Mouse (Mus musculus) embryonic facial prominence, embryonic 15.5 days (tissue): ENCODE data around the gene Dus3l. TPM values are rescaled to one million over a fixed set of nuclear protein-coding genes. Genes with fewer than 3 reads are reported as not detected.

Experiments
- ATAC-seq: fragments of 200-750 bp; cut with Nextera tagmentation; 2 replicates; pipeline ENCODE4 v1.8.0; 2017; ENCODE audit warnings: low read depth, moderate TSS enrichment; ENCODE audit not compliant: insufficient number of reproducible peaks, low FRiP score, low TSS enrichment
- H3K27ac ChIP-seq: fragments of 300-500 bp; sonication (generic); replicated peaks from 2 replicates; pipeline ENCODE4 v1.5.1; 2015; ENCODE audit warnings: mild to moderate bottlenecking, inconsistent platforms
- H3K27me3 ChIP-seq: fragments of 300-500 bp; sonication (generic); 2 replicates; pipeline ENCODE4 v1.6.1; 2015; ENCODE audit warnings: inconsistent platforms
- H3K36me3 ChIP-seq: fragments of 300-500 bp; sonication (generic); 2 replicates; pipeline ENCODE4 v1.6.1; 2015; ENCODE audit warnings: mild to moderate bottlenecking, inconsistent platforms
- H3K4me1 ChIP-seq: fragments of 300-500 bp; sonication (generic); 2 replicates; pipeline ENCODE4 v1.6.1; 2015; ENCODE audit warnings: inconsistent platforms
- H3K4me2 ChIP-seq: fragments of 300-500 bp; sonication (generic); replicated peaks from 2 replicates; pipeline ENCODE4 v1.6.1; 2015; ENCODE audit warnings: mild to moderate bottlenecking, inconsistent platforms
- H3K4me3 ChIP-seq: fragments of 300-500 bp; sonication (generic); replicated peaks from 2 replicates; pipeline ENCODE4 v1.5.1; 2015; ENCODE audit warnings: mild to moderate bottlenecking, inconsistent platforms
- H3K9ac ChIP-seq: fragments of 300-500 bp; sonication (generic); 2 replicates; pipeline ENCODE4 v1.6.1; 2015; ENCODE audit warnings: inconsistent platforms
- H3K9me3 ChIP-seq: fragments of 300-500 bp; sonication (generic); replicated peaks from 2 replicates; pipeline ENCODE4 v1.6.1; 2016; ENCODE audit warnings: inconsistent platforms
- WGBS: fragments of 180-500 bp; shearing (Covaris S2); methylation state at CpG from one replicate; pipeline ENCODE4 v1.1.7; 2015; 5-methylcytosine and 5-hydroxymethylcytosine counted together
- polyA plus RNA-seq: library from polyadenylated mRNA; unstranded; fragments of >200 nt; fragmentation: Nextera tagmentation; extraction: Ambion mirVana; gene quantifications from 2 replicates; pipeline ENCODE4 v1.2.1, GENCODE M21; 2015

Gene Dus3l
- polyA plus RNA-seq: 44.4 and 47.8 TPM in 2 replicates

DNA sequence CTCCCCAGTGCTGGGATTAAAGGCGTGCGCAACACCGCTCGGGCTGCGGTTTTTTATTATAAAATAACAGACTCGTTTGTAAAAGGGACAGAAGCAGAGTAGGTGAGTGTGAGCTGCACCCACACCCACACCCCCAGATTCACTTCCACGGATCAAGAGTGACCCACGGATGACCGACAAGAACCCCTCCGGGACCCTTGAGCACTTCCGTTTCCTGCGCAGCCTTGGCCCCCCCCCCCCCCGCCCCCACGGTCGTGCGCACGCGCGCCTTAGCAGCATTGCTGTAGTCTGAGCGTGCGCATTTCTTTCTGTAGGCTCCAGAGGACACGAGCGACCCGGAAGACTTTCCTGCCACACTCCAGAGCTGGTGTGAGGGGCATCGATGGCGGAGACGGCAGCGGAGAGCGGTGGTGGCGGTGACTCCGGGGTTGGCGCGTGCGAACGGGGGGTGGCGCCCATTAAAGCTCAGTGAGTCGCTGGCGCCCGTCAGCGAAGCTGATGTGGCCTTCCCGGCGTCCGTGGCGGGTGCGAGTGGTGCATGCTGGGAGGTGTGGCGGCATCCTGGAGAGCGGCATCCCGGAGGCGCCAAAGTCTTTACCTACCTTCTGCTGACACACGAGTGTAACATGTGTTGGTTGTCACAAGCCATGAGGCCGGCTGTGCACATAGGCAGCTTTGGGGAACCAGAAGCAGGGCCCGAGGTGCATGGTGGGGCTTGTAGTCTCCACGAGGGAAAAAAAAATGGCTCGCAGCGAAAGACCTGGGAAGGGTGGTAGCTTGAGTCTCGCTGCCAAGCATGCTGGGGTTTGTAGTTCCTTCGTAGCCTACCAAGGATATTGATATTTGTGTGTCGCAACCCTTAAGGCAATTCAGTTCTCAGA, at the start of gene Dus3l:
Gene Dus3l (plus strand): TSS at position 284 of the 881 bp plus-strand sequence.
- Histone ChIP-seq H3K27me3 (no peaks in the 10 kb centered on the region), H3K4me3 (peak within 1 kb of the TSS; percentile 83), H3K4me1 (peaks cover 29% of the 10 kb centered on the region), H3K36me3 (peaks cover 31% of the 10 kb centered on the region), H3K9ac (peak within 1 kb of the TSS; percentile 66), H3K27ac (peak within 1 kb of the TSS; percentile 97), H3K4me2 (peak within 1 kb of the TSS; percentile 76), H3K9me3 (no peaks in the 10 kb centered on the region)
- ATAC-seq: peak; percentile 88
- 1% methylated on average over 58 of the region's 58 CpGs for WGBS

DNA sequence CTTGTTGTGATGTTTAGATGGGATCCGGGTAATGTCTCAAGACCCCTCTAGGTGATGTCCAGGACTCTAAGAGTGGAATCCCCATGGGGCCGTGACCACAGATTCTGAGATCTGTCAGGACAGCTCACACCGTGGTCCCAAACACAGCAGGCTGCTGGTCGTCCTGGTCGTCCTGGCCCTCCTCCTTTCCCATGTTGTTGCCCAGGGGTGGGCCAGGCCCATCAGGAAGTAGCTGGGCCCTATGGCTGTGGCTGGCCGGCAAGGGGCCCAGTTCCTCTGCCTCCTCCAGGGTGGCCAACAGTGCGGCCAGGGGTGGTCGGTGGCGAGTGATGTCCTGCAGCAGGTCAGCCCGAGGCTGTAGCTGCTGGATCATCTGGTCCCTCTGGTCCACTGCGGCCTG, 49.2 kb upstream of the Dus3l start:
- no peak for ATAC-seq
- H3K4me3 ChIP-seq: peak overlapping the region; percentile 89; the same call in 1 of the 2 replicates
- no peaks in the 10 kb centered on the region for H3K9me3 ChIP-seq
- peaks cover 25% of the 10 kb centered on the region for H3K36me3 ChIP-seq
- H3K9ac ChIP-seq: no peak overlapping the region
- no peak overlapping the region for H3K27ac ChIP-seq
- peak overlapping the region; percentile 84 for H3K4me2 ChIP-seq
- H3K4me1 ChIP-seq: peaks cover 37% of the 10 kb centered on the region
- WGBS: 54% methylated on average over 11 of the region's 11 CpGs
- H3K27me3 ChIP-seq: no peaks in the 10 kb centered on the region

DNA sequence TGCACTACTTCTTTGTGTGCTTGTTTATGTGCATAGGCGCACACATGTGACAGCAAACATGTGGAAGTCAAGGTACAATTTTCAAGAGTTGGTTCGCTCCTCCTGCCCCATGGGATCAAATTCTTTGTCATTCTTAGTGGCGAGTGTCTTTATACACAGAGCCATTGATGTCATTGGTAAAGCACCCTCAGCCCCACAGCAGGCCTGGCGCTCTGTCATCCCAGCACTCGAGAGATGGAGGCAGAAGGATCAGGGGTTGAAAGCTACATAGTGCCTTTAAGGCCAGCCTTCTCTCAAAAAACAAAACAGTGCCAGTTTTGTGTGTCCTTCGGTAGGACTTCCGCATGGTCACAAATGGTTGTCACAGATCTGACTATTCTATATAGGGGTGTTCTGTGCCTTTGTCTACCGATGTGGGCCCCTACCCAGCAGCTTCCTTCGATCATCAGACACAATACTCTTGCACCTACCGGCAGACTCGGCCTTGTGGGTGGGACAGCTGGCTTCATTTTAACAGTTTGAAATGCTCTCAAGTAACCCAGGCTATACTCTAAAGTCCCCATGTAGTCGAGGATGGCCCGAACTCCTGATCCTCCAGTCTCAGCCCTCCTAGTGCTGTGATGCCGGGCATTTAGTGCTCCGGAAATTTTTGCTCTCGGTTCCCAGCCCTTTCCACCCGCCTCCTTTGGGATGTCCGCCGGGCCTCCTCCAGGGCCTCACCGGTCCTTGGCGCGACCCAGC, 48.5 kb upstream of the Dus3l start:
- no peaks in the 10 kb centered on the region for H3K9me3 ChIP-seq
- H3K27ac ChIP-seq: peak overlapping the region; percentile 89
- ATAC-seq: peak; percentile 26; the same call in 1 of the 2 replicates
- H3K4me2 ChIP-seq: peak overlapping the region; percentile 84
- H3K4me1 ChIP-seq: peaks cover 37% of the 10 kb centered on the region
- H3K27me3 ChIP-seq: no peaks in the 10 kb centered on the region
- H3K9ac ChIP-seq: peak overlapping the region; percentile 87
- 25% methylated on average over 22 of the region's 22 CpGs for WGBS
- H3K36me3 ChIP-seq: peaks cover 21% of the 10 kb centered on the region
- peak overlapping the region; percentile 89 for H3K4me3 ChIP-seq

DNA sequence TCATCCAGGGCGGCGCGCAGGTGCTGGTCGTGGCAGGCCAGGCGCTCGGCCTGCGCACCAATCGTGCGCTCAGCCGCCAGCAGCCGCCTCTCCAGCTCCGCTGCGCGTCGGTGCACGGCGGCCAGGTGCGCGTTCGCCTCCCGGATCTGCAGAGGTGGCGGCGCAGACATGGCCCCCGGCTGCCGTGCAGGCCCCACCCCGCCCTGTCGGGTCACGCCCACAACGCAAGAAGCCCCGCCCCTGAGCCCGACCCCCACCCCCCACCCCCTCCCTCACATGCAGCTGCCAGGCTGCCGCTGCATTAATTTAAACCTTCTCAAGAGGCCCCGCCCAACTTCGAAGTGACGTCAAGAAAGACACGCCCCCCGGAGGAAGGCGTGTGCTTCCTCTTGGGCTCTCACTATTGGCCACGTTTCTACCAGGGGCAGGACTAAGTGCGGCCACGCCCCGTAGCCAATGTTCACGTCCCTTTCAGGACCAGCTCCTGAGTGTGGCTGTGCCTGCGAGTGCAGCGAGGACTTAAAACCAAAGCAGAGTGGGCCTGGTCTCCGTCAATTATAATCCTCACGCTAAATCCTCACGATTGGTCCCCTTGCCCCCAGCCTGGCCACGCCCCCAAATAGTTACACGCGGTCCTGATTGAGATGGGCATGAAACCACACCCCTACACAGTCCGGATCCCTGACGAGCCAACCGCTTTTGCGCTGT, 47.7 kb upstream of the Dus3l start:
- Histone ChIP-seq H3K4me3 (peak overlapping the region; percentile 89), H3K27ac (peak overlapping the region; percentile 90), H3K36me3 (peaks cover 21% of the 10 kb centered on the region), H3K4me2 (peak overlapping the region; percentile 84), H3K9ac (peak overlapping the region; percentile 90), H3K9me3 (no peaks in the 10 kb centered on the region), H3K27me3 (no peaks in the 10 kb centered on the region), H3K4me1 (peaks cover 37% of the 10 kb centered on the region)
- WGBS: under 1% methylated on average over 54 of the region's 55 CpGs
- ATAC-seq: peak; percentile 92

GRCm38 (mm10) chr17:56717363-56718058, 47.0 kb upstream of the Dus3l start, which contains the start of the genes Ndufa11 and Vmac:
Gene Ndufa11 (plus strand): TSS chr17:56717767.
Gene Vmac (minus strand): TSS chr17:56718022.
- Histone ChIP-seq H3K9me3 (no peaks in the 10 kb centered on the region), H3K9ac (peak within 1 kb of the TSS; percentile 90), H3K36me3 (peaks cover 21% of the 10 kb centered on the region), H3K27ac (peak within 1 kb of the TSS; percentile 90), H3K27me3 (no peaks in the 10 kb centered on the region), H3K4me2 (peak within 1 kb of the TSS; percentile 84), H3K4me3 (peak within 1 kb of the TSS; percentile 89), H3K4me1 (peaks cover 36% of the 10 kb centered on the region)
- peak; percentile 71 for ATAC-seq
- under 1% methylated on average over 59 of the region's 59 CpGs for WGBS

DNA sequence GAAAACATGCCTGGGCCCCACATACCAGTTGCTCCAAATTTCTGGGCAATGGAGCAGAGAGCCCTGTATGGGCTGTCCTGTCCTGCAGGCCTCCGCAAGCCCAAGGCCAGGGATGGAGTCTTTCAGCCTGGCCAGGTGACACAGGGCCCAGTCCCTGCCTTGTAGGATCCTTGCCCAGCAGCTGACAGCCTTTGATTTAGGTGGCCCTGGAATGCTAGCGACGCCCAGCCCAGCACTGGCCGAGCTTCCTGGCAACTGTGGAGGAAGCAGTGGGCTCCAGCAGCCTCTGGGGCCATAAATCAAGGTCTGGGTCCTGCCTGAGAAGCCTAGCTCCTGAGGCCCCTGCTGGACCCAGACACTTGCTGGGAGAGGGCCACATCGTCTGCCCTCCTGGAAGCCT, 42.1 kb upstream of the Dus3l start:
- Histone ChIP-seq H3K36me3 (peaks cover 26% of the 10 kb centered on the region; the same call in 1 of the 2 replicates), H3K27ac (no peak overlapping the region), H3K9ac (no peak overlapping the region), H3K27me3 (no peaks in the 10 kb centered on the region), H3K9me3 (no peaks in the 10 kb centered on the region), H3K4me2 (no peak overlapping the region), H3K4me1 (peaks cover 31% of the 10 kb centered on the region), H3K4me3 (no peak overlapping the region)
- ATAC-seq: no peak
- 90% methylated on average over 5 of the region's 5 CpGs for WGBS

DNA sequence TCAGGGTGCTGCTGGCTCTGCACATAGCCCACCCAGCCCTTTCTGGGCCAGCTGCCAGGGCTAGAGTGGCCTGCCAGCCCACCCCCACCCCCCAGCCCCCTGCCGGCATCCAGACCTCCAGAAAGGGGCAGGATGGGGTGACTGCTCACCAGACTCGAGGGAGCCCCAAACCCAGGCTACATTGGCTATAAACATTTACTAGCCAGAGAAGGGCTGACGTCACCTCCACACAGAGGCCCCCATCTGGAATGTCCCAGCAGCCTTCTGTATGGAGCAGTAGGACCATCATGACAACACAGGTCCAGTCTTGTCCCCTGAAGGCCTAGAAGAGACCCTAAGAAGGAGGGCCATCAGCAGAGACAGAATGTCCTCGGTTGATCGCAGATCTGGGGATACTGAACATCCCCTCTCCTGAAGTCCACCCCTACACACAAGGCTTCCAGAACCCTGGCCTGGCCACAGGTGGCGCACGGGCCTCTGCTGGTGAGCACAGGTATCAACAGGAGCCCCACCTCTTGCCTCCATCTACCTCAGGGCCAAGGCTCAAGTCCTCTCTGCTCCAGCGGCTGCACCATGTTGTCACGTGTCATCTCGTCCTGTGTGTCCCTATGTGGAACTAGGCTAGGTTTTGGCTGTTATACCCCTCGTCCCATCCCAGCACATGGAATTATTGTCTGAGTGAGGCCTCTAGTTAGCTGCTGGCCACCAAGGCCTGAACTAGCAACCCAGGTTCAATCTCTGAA, 41.0 kb upstream of the Dus3l start:
- Histone ChIP-seq H3K27ac (no peak overlapping the region), H3K4me1 (peaks cover 35% of the 10 kb centered on the region), H3K4me2 (no peak overlapping the region), H3K27me3 (no peaks in the 10 kb centered on the region), H3K4me3 (no peak overlapping the region), H3K36me3 (peaks cover 26% of the 10 kb centered on the region; the same call in 1 of the 2 replicates), H3K9ac (no peak overlapping the region), H3K9me3 (no peaks in the 10 kb centered on the region)
- WGBS: 81% methylated on average over 11 of the region's 11 CpGs
- no peak for ATAC-seq

GRCm38 (mm10) chr17:56727029-56727649, 37.4 kb upstream of the Dus3l start:
- Histone ChIP-seq H3K4me1 (peaks cover 33% of the 10 kb centered on the region), H3K4me3 (no peak overlapping the region), H3K4me2 (no peak overlapping the region), H3K9me3 (no peaks in the 10 kb centered on the region), H3K9ac (no peak overlapping the region), H3K36me3 (peaks cover 13% of the 10 kb centered on the region; the same call in 1 of the 2 replicates), H3K27ac (peak overlapping the region; percentile 48; the same call in 1 of the 2 replicates), H3K27me3 (no peaks in the 10 kb centered on the region)
- WGBS: 12% methylated on average over 7 of the region's 7 CpGs
- ATAC-seq: no peak

DNA sequence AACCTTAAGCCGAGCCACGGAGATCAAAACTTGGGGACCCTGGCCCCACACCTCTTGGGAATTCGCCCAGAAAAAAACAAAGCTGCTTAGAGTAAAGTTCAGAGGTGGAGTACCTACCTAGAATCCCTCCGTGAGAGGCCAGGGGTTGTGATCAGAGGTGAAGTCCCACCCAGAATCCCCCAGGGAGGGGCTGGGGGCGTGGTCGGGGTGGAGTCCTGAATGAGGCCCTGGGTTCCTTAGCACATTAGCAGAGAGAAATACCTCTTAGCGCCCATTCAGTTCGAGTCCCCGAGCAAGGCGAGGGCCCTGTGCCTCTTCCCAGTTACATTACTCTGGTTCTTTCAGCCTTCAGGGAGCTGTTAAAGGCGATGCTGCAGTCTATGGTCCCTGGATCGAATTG, 36.9 kb upstream of the Dus3l start:
- Histone ChIP-seq H3K36me3 (peaks cover 7% of the 10 kb centered on the region; the same call in 1 of the 2 replicates), H3K27ac (peak overlapping the region; percentile 48; the same call in 1 of the 2 replicates), H3K4me2 (0 out of 2 replicates have a peak overlapping the region, but pooled peaks have one; percentile 17), H3K9ac (no peak overlapping the region), H3K4me3 (no peak overlapping the region), H3K27me3 (no peaks in the 10 kb centered on the region), H3K9me3 (no peaks in the 10 kb centered on the region), H3K4me1 (peaks cover 33% of the 10 kb centered on the region)
- WGBS: 10% methylated on average over 12 of the region's 12 CpGs
- no peak for ATAC-seq
